Mouse (Mus musculus): ENCODE data around the gene Slc9a9.

Slc9a9 gene

GRCm38 (mm10) chr9:94840972-94841371 is 171.3 kb downstream of the Slc9a9 start:
- no peak for DNase-seq

- DNase-seq: no peak
Observed at GRCm38 (mm10) chr9:94844176-94844575, 174.5 kb downstream of the Slc9a9 start.

- DNase-seq: no peak
Observed at GRCm38 (mm10) chr9:94847624-94848023, 177.9 kb downstream of the Slc9a9 start.

DNA sequence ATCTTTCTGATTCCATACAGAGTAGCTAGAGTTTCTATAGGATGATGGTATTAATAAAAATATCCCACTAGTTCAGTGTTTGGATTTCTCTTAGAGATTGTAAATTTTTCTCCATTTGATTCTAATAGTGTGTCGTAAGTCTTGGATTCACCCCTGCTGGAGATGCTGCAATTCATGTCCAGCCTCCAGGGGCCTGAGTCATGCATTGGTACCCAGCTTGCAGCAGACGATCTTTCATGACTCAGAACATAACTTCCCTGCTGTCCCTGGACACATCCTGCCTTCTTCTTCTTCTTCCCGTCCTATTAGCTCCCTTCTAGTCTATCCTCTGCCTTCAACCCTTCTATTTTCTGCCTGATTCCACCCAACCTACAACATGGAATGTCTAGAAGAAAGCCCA is 181.8 kb downstream of the Slc9a9 start:
- DNase-seq: no peak

DNA sequence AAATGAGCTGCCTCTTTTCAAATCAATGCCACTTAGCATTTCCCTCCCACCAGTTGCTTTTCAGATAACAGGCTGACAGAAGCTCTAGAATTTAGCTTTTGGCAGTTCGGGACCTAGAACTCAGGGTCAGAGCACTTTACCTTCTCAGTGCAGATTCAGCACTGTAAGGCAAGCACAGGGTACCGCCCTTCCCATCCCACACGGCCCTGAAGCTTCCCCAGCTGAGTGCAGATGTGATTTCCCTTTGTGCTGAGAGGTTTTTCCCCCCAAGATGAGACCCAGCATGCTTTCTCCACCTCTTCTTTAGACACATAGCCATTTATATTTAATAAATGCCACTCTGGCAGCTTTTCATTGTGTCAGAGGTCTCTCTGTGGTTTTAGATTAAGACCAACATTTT is 186.4 kb downstream of the Slc9a9 start:
- no peak for DNase-seq

DNA sequence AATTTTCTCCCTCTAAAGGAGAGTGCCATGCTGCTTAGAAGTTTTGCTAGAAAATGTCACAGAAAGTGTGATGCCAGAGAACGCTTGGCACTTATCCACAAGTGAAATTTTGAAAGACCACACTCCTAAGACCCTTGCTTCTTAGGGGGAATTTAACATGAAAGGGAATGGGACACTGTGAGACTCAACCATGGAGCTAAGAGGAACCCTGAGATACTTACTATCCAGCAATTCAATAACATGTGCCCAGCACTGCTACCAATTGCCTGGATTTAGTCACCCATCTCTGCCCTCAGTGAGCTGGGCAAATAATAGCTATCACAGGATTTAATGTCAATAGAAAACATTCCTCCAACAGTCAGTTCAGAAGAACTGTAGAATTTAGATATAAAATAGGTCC is 198.8 kb downstream of the Slc9a9 start:
- DNase-seq: no peak

- no peak for DNase-seq
Observed at GRCm38 (mm10) chr9:94869023-94869799, 199.5 kb downstream of the Slc9a9 start.

- no peak for DNase-seq
Observed at GRCm38 (mm10) chr9:94882517-94882916, 212.8 kb downstream of the Slc9a9 start.

DNA sequence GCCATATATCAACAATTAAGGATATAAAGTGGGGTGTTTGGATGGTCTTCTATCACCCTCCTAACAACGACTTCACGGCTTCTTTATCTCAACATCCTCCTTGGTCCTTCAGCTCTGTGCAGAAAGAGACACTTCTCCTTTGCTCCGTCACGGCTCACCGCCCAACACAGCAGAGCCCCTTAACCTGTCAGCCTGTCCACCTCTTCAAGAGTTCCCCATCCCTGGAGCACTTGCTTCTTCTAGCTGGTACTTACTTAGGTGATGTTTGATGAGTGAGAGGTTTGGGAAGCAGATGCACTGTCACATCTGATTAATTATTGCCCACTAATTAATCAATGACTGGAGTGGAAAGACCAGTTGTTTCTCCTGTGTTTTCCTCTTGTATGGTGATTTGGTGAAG is 213.7 kb downstream of the Slc9a9 start:
- DNase-seq: no peak

DNA sequence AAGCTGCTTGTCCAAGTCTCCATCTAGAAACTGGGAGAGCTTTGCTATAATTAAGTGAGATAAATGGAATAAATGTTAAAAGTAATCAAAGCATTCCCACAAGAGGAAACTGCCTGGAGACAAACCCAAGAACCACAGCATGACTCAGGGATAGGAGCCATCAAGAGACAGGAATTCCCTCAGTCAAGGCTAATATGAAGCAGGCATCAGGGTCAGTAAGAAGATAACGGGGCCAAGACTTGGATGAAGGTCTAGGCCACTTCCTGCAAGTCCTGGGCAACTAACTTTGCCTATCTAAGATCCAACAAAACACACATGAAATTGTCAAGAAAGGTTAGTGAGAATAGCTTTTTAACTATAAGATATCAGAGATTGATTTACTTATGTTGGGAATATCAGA is 215.4 kb downstream of the Slc9a9 start:
- DNase-seq: no peak

DNA sequence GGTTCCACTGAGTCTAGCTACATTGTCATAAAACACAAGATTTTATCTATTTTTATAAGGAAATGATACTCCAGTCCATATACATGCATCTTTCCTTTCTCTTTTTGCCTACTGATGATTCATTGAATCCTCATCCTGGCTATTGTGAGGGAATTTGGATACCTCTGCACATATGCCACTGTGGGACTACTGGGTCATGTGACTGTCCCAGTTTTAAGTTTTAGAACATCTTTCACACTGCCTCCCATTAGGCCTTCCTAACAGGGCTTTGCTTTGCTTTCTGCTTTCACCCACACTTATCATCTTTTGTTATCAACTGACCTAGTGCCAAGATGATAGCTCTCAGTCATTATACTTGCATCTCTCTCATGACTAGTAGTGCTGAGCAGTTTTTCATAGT is 219.9 kb downstream of the Slc9a9 start:
- DNase-seq: no peak

- no peak for DNase-seq
Observed at GRCm38 (mm10) chr9:94895882-94896281, 226.2 kb downstream of the Slc9a9 start.

DNA sequence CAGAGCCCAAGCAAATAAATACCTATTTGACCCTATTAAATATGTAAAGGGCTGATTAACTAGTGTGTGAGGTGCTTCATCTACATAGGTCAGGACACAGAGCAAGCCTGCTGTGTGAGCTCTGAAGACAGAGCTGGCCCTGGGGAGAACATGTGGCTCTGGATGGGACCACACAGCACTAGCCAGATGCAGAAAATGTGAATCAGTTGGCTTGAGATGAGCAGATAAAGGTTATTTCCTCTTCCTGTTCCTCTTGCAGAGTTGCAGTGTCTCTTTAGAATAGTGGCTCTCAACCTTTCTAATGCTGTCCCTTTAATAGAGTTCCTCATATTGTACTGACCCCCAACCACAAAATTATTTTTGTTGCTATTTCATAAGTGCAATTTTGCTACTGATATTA is 234.5 kb downstream of the Slc9a9 start:
- DNase-seq: no peak

- DNase-seq: no peak
Observed at GRCm38 (mm10) chr9:94907020-94907610, 237.4 kb downstream of the Slc9a9 start.

DNA sequence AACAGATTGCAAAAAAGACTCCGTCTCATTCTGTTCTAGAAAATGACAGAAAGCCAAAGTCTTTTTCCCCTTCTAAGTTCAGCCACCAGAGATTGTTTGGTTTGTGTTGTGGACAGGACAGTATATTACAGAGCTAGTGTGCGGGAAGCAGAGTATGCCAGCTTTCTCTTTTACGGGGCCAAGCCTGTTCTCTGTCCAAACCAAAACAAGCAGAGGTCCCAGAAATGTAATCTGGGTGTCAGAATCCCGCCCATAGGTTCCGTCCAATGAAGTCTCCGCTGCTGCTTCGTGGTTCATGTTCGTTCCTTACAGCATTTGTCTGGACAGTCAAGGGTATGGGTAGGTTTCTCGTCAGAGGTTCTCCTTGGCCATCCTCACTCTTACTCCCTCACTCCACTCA is 242.4 kb downstream of the Slc9a9 start:
- no peak for DNase-seq

- no peak for DNase-seq
Observed at GRCm38 (mm10) chr9:94922062-94922461, 252.4 kb downstream of the Slc9a9 start.

- DNase-seq: no peak
Observed at GRCm38 (mm10) chr9:94925845-94926244, 256.1 kb downstream of the Slc9a9 start.

- peak in 1 of 2 experiments; percentile 28 for DNase-seq
Observed at GRCm38 (mm10) chr9:94927101-94927500, 257.4 kb downstream of the Slc9a9 start.

DNA sequence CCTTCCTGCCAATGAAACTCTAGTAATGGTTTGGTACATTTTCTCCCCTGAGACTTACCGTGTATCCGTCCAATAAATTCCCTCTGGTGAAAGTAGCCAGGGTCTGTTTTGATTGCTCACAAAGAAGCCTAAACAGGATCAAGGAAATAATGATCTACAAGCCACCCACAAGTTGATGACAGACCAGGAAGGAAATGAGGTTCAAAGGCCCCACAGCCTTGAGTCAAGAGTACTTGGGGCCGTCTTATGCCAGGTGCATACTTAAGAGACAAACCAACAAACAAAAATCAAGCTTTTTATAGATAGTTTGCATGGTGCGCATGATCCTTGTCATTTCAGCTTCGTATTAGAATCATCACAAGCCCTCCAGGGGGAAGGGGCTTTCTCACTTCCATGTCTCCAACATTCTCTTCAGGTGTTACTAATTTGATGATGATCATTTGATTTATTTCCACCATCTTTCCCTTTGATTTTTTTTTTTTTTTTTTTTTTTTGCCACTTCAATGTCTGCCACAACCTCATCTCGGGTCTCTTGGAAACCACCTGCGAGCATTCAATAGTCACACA is 275.9 kb downstream of the Slc9a9 start:
- no peak for DNase-seq

DNA sequence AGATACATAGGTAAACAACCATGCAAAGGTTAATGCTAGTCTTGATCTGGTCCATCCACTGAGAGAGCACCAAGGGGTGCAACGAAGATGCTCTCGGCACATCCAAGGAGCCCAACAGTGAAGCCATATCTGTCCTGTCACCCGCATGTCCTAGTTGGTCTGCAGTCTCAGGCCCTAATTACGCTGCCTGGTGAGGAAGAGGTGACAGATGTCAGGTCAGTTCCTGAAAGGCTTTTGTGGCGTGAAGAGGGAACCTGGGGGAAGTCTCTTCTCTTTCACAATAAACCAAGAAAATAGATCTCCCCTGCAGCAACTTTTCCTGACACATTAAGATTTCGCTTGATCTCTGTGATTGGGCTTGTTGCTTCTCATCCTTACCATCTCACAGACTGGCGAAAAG is 277.5 kb downstream of the Slc9a9 start:
- DNase-seq: no peak

GRCm38 (mm10) chr9:94950676-94951075 is 281.0 kb downstream of the Slc9a9 start:
- DNase-seq: no peak

GRCm38 (mm10) chr9:94955645-94956044 is 285.9 kb downstream of the Slc9a9 start:
- DNase-seq: no peak

DNA sequence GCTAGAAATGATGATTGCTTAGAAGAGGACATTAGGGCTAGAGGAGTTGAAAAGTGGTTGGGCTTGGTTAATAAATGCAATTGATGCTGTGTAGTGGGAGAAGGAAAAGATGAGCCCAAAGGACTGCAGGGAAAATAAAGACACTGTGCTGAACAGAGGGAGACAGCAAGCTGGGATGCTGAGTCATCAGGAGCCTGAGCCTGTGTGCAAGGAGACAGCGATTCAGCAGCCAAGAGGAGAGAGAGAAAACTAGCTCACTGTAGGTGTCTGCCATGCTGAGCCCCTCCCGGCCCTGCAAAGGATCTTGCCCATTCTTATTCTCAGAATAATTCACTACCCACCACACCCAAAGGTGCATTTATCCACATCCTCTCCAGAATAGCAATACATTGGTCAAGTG is 288.7 kb downstream of the Slc9a9 start:
- DNase-seq: no peak

DNA sequence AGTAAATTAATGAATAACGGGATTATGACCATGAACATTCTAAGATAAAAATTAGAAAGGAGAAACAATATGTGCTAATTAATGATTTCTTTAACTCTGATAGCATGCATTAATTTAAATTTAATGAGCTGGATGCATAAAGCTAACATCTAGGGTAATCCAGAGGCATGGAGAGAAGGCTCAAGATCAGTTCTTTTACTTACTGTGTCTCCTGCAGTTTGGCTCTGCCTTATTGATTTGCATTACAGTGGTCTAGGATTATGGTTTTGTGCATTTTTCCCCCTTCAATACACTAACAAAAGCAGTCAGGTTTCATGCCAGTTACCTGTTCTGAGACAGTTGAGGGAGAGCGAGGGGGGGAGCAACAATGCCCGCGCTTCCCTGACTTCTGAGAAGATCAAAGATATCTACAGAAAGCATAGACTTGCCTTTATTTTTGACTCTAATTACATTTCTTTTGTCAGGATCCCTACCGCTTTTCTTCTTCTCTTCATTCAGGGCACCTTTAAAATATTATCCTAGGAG is 298.9 kb downstream of the Slc9a9 start:
- DNase-seq: no peak
